Mouse (Mus musculus) forebrain, embryonic 16.5 days (tissue): ENCODE measurements around the gene Meis2. TPM values are rescaled to one million over a fixed set of nuclear protein-coding genes. Genes with fewer than 3 reads are reported as not detected.

Experiments
- ATAC-seq: fragments of 200-750 bp; cut with Nextera tagmentation; 2 replicates; pipeline ENCODE4 v1.8.0; 2017; ENCODE audit warnings: mild to moderate bottlenecking, moderate library complexity
- H3K27ac ChIP-seq: fragments of 300-500 bp; sonication (generic); 2 replicates; pipeline ENCODE4 v1.5.1; 2014; ENCODE audit warnings: low read length, control low read depth
- H3K27me3 ChIP-seq: fragments of 300-500 bp; sonication (generic); replicated peaks from 2 replicates; pipeline ENCODE4 v1.6.1; 2014; ENCODE audit warnings: low read length; ENCODE audit not compliant: control insufficient read depth, insufficient read depth
- H3K36me3 ChIP-seq: fragments of 300-500 bp; sonication (generic); 2 replicates; pipeline ENCODE4 v1.6.1; 2014; ENCODE audit not compliant: control insufficient read depth, insufficient read depth
- H3K4me1 ChIP-seq: fragments of 300-500 bp; sonication (generic); replicated peaks from 2 replicates; pipeline ENCODE4 v1.6.1; 2014; ENCODE audit warnings: low read length; ENCODE audit not compliant: control insufficient read depth, insufficient read depth
- H3K4me2 ChIP-seq: fragments of 300-500 bp; sonication (generic); 2 replicates; pipeline ENCODE4 v1.6.1; 2014; ENCODE audit warnings: mild to moderate bottlenecking, low read length, control low read depth
- H3K4me3 ChIP-seq: fragments of 300-500 bp; sonication (generic); replicated peaks from 2 replicates; pipeline ENCODE4 v1.5.1; 2014; ENCODE audit warnings: mild to moderate bottlenecking, low read length, control low read depth
- H3K9ac ChIP-seq: fragments of 300-500 bp; sonication (generic); replicated peaks from 2 replicates; pipeline ENCODE4 v1.6.1; 2014; ENCODE audit warnings: low read depth, low read length, control low read depth
- H3K9me3 ChIP-seq: fragments of 300-500 bp; sonication (generic); 2 replicates; pipeline ENCODE4 v1.6.1; 2016; ENCODE audit warnings: low read length; ENCODE audit not compliant: control insufficient read depth
- WGBS: fragments of 180-500 bp; shearing (Covaris S2); extraction: QIAGEN DNeasy Blood & Tissue Kit; methylation state at CpG from one replicate; pipeline ENCODE4 v1.1.7; 2014; 5-methylcytosine and 5-hydroxymethylcytosine counted together
- polyA plus RNA-seq: library from polyadenylated mRNA; unstranded; fragments of >200 nt; fragmentation: Nextera tagmentation; extraction: Ambion mirVana; gene quantifications from 2 replicates; pipeline ENCODE4 v1.2.1, GENCODE M21; 2015

The Meis2 gene
- polyA plus RNA-seq, 1 experiment from 2014 or later: 154 TPM

- no peaks in the 10 kb centered on the region for H3K27me3 ChIP-seq
- WGBS: 0% methylated on average over 20 of the region's 20 CpGs
- H3K4me1 ChIP-seq: peaks cover 8% of the 10 kb centered on the region; the same call in 1 of the 2 replicates
- ATAC-seq: no peak
- no peaks in the 10 kb centered on the region for H3K36me3 ChIP-seq
- peak overlapping the region; percentile 83 for H3K4me3 ChIP-seq
- no peaks in the 10 kb centered on the region for H3K9me3 ChIP-seq
- H3K27ac ChIP-seq: peak overlapping the region; percentile 99
- peak overlapping the region; percentile 77 for H3K4me2 ChIP-seq
- H3K9ac ChIP-seq: peak overlapping the region; percentile 98
These were observed 1.1 kb downstream of the Meis2 start for GRCm38 (mm10) chr2:116064521-116064920.

GRCm38 (mm10) chr2:116063819-116064293, 1.8 kb downstream of the Meis2 start:
- Histone ChIP-seq H3K9me3 (no peaks in the 10 kb centered on the region), H3K4me3 (peak overlapping the region; percentile 83), H3K36me3 (no peaks in the 10 kb centered on the region), H3K9ac (peak overlapping the region; percentile 98), H3K27ac (peak overlapping the region; percentile 99), H3K27me3 (no peaks in the 10 kb centered on the region), H3K4me2 (peak overlapping the region; percentile 60), H3K4me1 (peaks cover 12% of the 10 kb centered on the region; the same call in 1 of the 2 replicates)
- no peak for ATAC-seq
- WGBS: 0% methylated on average over 37 of the region's 37 CpGs

GRCm38 (mm10) chr2:116062761-116063441, 2.7 kb downstream of the Meis2 start:
- no peaks in the 10 kb centered on the region for H3K36me3 ChIP-seq
- H3K27ac ChIP-seq: peak overlapping the region; percentile 99
- no peaks in the 10 kb centered on the region for H3K9me3 ChIP-seq
- WGBS: under 1% methylated on average over 36 of the region's 36 CpGs
- peak overlapping the region; percentile 60 for H3K4me2 ChIP-seq
- peaks cover 13% of the 10 kb centered on the region for H3K4me1 ChIP-seq
- no peak for ATAC-seq
- no peaks in the 10 kb centered on the region for H3K27me3 ChIP-seq
- peak overlapping the region; percentile 83 for H3K4me3 ChIP-seq
- peak overlapping the region; percentile 98 for H3K9ac ChIP-seq

- Histone ChIP-seq H3K27ac (peak overlapping the region; percentile 99), H3K36me3 (no peaks in the 10 kb centered on the region)
- ATAC-seq: peak; percentile 4; the same call in 1 of the 2 replicates
These were observed 3.4 kb downstream of the Meis2 start for GRCm38 (mm10) chr2:116062251-116062651.

GRCm38 (mm10) chr2:116061401-116062021, 4.1 kb downstream of the Meis2 start:
- Histone ChIP-seq H3K4me3 (peak overlapping the region; percentile 83), H3K36me3 (no peaks in the 10 kb centered on the region), H3K4me2 (peak overlapping the region; percentile 60), H3K9me3 (no peaks in the 10 kb centered on the region), H3K9ac (peak overlapping the region; percentile 98), H3K4me1 (peaks cover 13% of the 10 kb centered on the region), H3K27ac (peak overlapping the region; percentile 99), H3K27me3 (no peaks in the 10 kb centered on the region)
- WGBS: under 1% methylated on average over 30 of the region's 30 CpGs
- no peak for ATAC-seq

More at GRCm38 (mm10) chr2:116062251-116062651, 3.4 kb downstream of the Meis2 start:
- Histone ChIP-seq H3K27me3 (no peaks in the 10 kb centered on the region), H3K4me3 (peak overlapping the region; percentile 83), H3K9ac (peak overlapping the region; percentile 98), H3K4me2 (peak overlapping the region; percentile 60), H3K4me1 (peaks cover 13% of the 10 kb centered on the region), H3K9me3 (no peaks in the 10 kb centered on the region)
- 1% methylated on average over 20 of the region's 20 CpGs for WGBS

GRCm38 (mm10) chr2:116060701-116061400, 4.8 kb downstream of the Meis2 start:
- Histone ChIP-seq H3K36me3 (no peaks in the 10 kb centered on the region), H3K4me2 (peak overlapping the region; percentile 60), H3K27ac (peak overlapping the region; percentile 99), H3K4me3 (peak overlapping the region; percentile 83), H3K9me3 (no peaks in the 10 kb centered on the region), H3K9ac (peak overlapping the region; percentile 98), H3K27me3 (no peaks in the 10 kb centered on the region), H3K4me1 (peaks cover 19% of the 10 kb centered on the region)
- no peak for ATAC-seq
- 3% methylated on average over 21 of the region's 21 CpGs for WGBS

- 2% methylated on average over 19 of the region's 19 CpGs for WGBS
- Histone ChIP-seq H3K4me2 (peak overlapping the region; percentile 60), H3K9ac (peak overlapping the region; percentile 98), H3K4me1 (peaks cover 19% of the 10 kb centered on the region), H3K36me3 (no peaks in the 10 kb centered on the region), H3K27me3 (no peaks in the 10 kb centered on the region), H3K9me3 (no peaks in the 10 kb centered on the region), H3K27ac (peak overlapping the region; percentile 99), H3K4me3 (peak overlapping the region; percentile 83)
- no peak for ATAC-seq
These were observed 5.4 kb downstream of the Meis2 start for GRCm38 (mm10) chr2:116060210-116060609.

GRCm38 (mm10) chr2:116059661-116060060, 6.0 kb downstream of the Meis2 start:
- Histone ChIP-seq H3K4me1 (peaks cover 19% of the 10 kb centered on the region), H3K36me3 (no peaks in the 10 kb centered on the region), H3K27ac (peak overlapping the region; percentile 39), H3K9me3 (no peaks in the 10 kb centered on the region), H3K27me3 (no peaks in the 10 kb centered on the region), H3K4me2 (peak overlapping the region; percentile 60), H3K4me3 (peak overlapping the region; percentile 83), H3K9ac (peak overlapping the region; percentile 98)
- ATAC-seq: peak; percentile 46
- WGBS: 11% methylated on average over 1 of the region's 1 CpGs

GRCm38 (mm10) chr2:116059066-116059465, 6.6 kb downstream of the Meis2 start:
- peak overlapping the region; percentile 39 for H3K27ac ChIP-seq
- peak overlapping the region; percentile 98 for H3K9ac ChIP-seq
- peaks cover 20% of the 10 kb centered on the region for H3K4me1 ChIP-seq

More at GRCm38 (mm10) chr2:116059066-116059465, 6.6 kb downstream of the Meis2 start:
- peak overlapping the region; percentile 83 for H3K4me3 ChIP-seq
- ATAC-seq: no peak
- peak overlapping the region; percentile 60 for H3K4me2 ChIP-seq
- no peaks in the 10 kb centered on the region for H3K27me3 ChIP-seq
- H3K9me3 ChIP-seq: no peaks in the 10 kb centered on the region
- 11% methylated on average over 3 of the region's 3 CpGs for WGBS
- H3K36me3 ChIP-seq: no peaks in the 10 kb centered on the region
